Mouse (Mus musculus) heart, adult 9 months (tissue): ENCODE data around the gene Ace3.

ENCODE experiments used
- DNase-seq, 2 experiments: peaks; one replicate each; pipeline ENCODE4 v3.0.0; 2022; ENCODE audit warnings: low spot score in 2 of 2

Ace3 gene

GRCm38 (mm10) chr11:106044349-106044748 is 49.9 kb downstream of the Ace3 start:
- no peak for DNase-seq

GRCm38 (mm10) chr11:106045256-106045655 is 50.8 kb downstream of the Ace3 start:
- no peak for DNase-seq

GRCm38 (mm10) chr11:106045780-106046179 is 51.3 kb downstream of the Ace3 start:
- DNase-seq: no peak

- no peak for DNase-seq
Measured at GRCm38 (mm10) chr11:106046584-106046983, 52.1 kb downstream of the Ace3 start.

- DNase-seq: no peak
Measured at GRCm38 (mm10) chr11:106053921-106054320, 59.4 kb downstream of the Ace3 start.

GRCm38 (mm10) chr11:106054600-106054999 is 60.1 kb downstream of the Ace3 start:
- DNase-seq: no peak
